Mouse (Mus musculus): ENCODE results near the gene C2cd3. TPM values are rescaled to one million over a fixed set of nuclear protein-coding genes. Genes with fewer than 3 reads are reported as not detected.
"Not testable (repeated sequence)": the region's sequence is repeated elsewhere in the genome, so short reads cannot be mapped to it uniquely, and the experiment has no call there.

C2cd3 gene
- polyA plus RNA-seq, 1 experiment = 18.0 TPM

GRCm38 (mm10) chr7:100472777-100473176, 100.7 kb downstream of the C2cd3 start, which contains the start of gene Ucp3:
TSS of gene Ucp3 (plus strand) at chr7:100472990.
- H3K4me1 ChIP-seq (ENCODE audit: control insufficient read depth, insufficient read depth, low read length) = peaks cover 4% of the 10 kb centered on the region; the same call in 1 of the 2 replicates
- TF ChIP-seq CTCF (IDR thresholded peaks at IDR 0.05; ENCODE audit: borderline replicate concordance, insufficient read depth, low read depth, low read length) (no peak), POLR2A (IDR thresholded peaks at IDR 0.05; ENCODE audit: borderline replicate concordance, insufficient read depth, low read length) (no peak)
- H3K27ac ChIP-seq (ENCODE audit: insufficient read depth, low read length) = no peak within 1 kb of the TSS
- no peak for DNase-seq
- no peak within 1 kb of the TSS for H3K4me3 ChIP-seq (replicated peaks; ENCODE audit: insufficient read depth, low read depth, low read length)
- 86% methylated on average over 6 of the region's 6 CpGs for WGBS
- H3K27me3 ChIP-seq (ENCODE audit: control insufficient read depth, insufficient read depth, low read length) = no peaks in the 10 kb centered on the region

DNA sequence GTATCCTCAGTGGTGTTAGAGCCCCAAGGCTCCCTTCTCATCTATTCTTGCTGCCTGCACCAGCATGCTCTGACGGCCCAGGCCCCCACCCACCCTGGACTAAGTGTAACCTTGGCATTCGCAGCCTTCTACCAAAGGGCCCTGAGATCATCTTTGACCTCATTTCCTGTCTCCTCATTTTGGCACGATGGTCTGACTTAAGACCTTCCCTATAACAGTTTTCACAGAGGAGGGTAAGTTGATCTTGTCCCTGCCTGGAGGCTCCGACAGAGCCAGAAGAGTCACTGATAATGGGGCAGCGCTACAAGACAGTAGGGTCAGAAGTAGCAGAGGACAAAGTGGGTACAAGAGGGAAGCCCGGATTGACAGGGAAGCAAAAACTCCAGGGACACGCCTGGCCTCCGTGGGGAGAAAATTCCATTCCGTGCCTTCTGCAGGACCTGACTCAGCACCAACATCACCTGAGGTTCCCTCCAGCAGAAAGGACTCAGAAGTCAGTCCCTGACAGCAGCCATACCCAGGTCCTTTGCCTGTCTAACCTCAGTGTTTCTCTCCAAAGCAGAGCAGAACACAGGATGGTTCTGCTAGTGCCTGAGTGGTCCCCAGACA, 101.9 kb downstream of the C2cd3 start:
- no peaks in the 10 kb centered on the region for H3K27me3 ChIP-seq (ENCODE audit: control insufficient read depth, insufficient read depth, low read length)
- TF ChIP-seq POLR2A (IDR thresholded peaks at IDR 0.05; ENCODE audit: borderline replicate concordance, insufficient read depth, low read length) (no peak), CTCF (IDR thresholded peaks at IDR 0.05; ENCODE audit: borderline replicate concordance, insufficient read depth, low read depth, low read length) (no peak)
- H3K4me3 ChIP-seq (replicated peaks; ENCODE audit: insufficient read depth, low read depth, low read length) = no peak overlapping the region
- no peak for DNase-seq
- peaks cover 5% of the 10 kb centered on the region for H3K4me1 ChIP-seq (ENCODE audit: control insufficient read depth, insufficient read depth, low read length)
- 91% methylated on average over 9 of the region's 9 CpGs for WGBS
- no peak overlapping the region for H3K27ac ChIP-seq (ENCODE audit: insufficient read depth, low read length)

GRCm38 (mm10) chr7:100474680-100475079, 102.6 kb downstream of the C2cd3 start:
- DNase-seq = no peak
- Histone ChIP-seq H3K27me3 (ENCODE audit: control insufficient read depth, insufficient read depth, low read length) (no peaks in the 10 kb centered on the region), H3K4me1 (ENCODE audit: control insufficient read depth, insufficient read depth, low read length) (peaks cover 11% of the 10 kb centered on the region), H3K27ac (ENCODE audit: insufficient read depth, low read length) (no peak overlapping the region), H3K4me3 (replicated peaks; ENCODE audit: insufficient read depth, low read depth, low read length) (no peak overlapping the region)
- TF ChIP-seq POLR2A (IDR thresholded peaks at IDR 0.05; ENCODE audit: borderline replicate concordance, insufficient read depth, low read length) = no peak
- no peak for TF ChIP-seq CTCF (IDR thresholded peaks at IDR 0.05; ENCODE audit: borderline replicate concordance, insufficient read depth, low read depth, low read length)
- 26% methylated on average over 1 of the region's 1 CpGs for WGBS

DNA sequence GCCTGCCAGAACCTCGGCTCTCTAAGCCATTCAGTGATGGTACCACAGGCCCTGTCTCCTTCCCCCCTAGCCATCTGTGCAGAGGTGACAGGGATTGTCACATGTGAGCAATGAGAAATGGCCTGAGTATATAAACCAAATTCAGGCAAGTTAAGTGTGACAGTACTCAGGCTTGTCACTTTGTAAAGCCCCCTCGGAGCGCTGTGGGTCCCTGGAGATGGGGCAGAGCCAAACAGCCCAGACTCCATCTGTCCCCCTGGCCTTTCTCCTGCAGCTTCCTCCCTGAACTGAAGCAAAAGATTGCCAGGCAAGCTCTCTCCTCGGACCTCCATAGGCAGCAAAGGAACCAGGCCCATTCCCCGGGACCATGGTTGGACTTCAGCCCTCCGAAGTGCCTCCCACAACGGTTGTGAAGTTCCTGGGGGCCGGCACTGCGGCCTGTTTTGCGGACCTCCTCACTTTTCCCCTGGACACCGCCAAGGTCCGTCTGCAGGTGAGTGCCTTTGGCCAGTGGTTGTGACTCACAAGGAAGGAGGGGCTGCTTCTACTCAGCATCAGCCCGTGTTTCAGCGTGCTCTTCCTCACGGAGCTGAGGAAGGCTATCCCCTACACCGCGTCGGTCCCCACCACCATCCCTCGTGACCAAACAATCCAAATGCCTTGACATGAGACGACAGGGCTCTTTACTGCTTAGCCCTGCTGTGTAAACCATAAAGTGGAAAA, 107.2 kb downstream of the C2cd3 start:
- Histone ChIP-seq H3K4me3 (replicated peaks; ENCODE audit: insufficient read depth, low read depth, low read length) (no peak overlapping the region), H3K4me1 (ENCODE audit: control insufficient read depth, insufficient read depth, low read length) (peaks cover 11% of the 10 kb centered on the region), H3K27ac (ENCODE audit: insufficient read depth, low read length) (no peak overlapping the region), H3K27me3 (ENCODE audit: control insufficient read depth, insufficient read depth, low read length) (no peaks in the 10 kb centered on the region)
- TF ChIP-seq CTCF (IDR thresholded peaks at IDR 0.05; ENCODE audit: borderline replicate concordance, insufficient read depth, low read depth, low read length) = no peak
- TF ChIP-seq POLR2A (IDR thresholded peaks at IDR 0.05; ENCODE audit: borderline replicate concordance, insufficient read depth, low read length) = no peak
- no peak for DNase-seq
- 25% methylated on average over 20 of the region's 20 CpGs for WGBS

DNA sequence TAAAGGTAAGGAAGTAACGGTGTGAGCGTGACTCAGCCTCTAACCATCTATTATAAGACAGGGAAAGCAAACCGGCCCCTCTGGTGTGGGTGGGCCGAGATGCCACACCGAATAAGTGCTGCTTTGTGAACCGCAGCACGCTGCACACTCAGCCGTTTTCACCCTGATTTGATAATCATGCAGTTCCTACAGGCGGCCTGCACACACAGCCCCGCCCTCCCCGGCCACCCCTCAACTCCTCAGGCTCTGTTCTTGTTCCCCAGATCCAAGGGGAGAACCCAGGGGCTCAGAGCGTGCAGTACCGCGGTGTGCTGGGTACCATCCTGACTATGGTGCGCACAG, 107.8 kb downstream of the C2cd3 start:
- Histone ChIP-seq H3K27ac (ENCODE audit: insufficient read depth, low read length) (no peak overlapping the region), H3K4me3 (replicated peaks; ENCODE audit: insufficient read depth, low read depth, low read length) (no peak overlapping the region), H3K27me3 (ENCODE audit: control insufficient read depth, insufficient read depth, low read length) (no peaks in the 10 kb centered on the region), H3K4me1 (ENCODE audit: control insufficient read depth, insufficient read depth, low read length) (peaks cover 9% of the 10 kb centered on the region)
- 38% methylated on average over 15 of the region's 15 CpGs for WGBS
- TF ChIP-seq POLR2A (IDR thresholded peaks at IDR 0.05; ENCODE audit: borderline replicate concordance, insufficient read depth, low read length) (no peak), CTCF (IDR thresholded peaks at IDR 0.05; ENCODE audit: borderline replicate concordance, insufficient read depth, low read depth, low read length) (no peak)
- DNase-seq = no peak

DNA sequence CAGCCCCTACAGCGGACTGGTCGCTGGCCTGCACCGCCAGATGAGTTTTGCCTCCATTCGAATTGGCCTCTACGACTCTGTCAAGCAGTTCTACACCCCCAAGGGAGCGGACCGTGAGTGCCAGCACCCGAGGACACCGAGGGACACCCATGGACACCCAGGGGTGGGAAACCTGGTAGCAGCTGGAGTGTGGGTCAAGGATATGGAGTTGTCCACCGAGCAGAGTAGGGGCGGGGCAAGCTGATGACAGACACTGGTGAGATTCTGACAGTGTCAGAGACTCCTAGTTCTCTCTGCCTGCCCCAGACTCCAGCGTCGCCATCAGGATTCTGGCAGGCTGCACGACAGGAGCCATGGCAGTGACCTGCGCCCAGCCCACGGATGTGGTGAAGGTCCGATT, 108.1 kb downstream of the C2cd3 start:
- DNase-seq = no peak

GRCm38 (mm10) chr7:100482046-100482445, 110.0 kb downstream of the C2cd3 start:
- H3K4me1 ChIP-seq (ENCODE audit: control insufficient read depth, insufficient read depth, low read length); H3K27me3 ChIP-seq (ENCODE audit: control insufficient read depth, insufficient read depth, low read length); H3K4me3 ChIP-seq (replicated peaks; ENCODE audit: insufficient read depth, low read depth, low read length); DNase-seq; H3K27ac ChIP-seq (ENCODE audit: insufficient read depth, low read length): not testable (repeated sequence)
- WGBS = 100% methylated on average over 2 of the region's 2 CpGs

More for the DNA sequence above, 108.1 kb downstream of the C2cd3 start:
- H3K4me1 ChIP-seq (ENCODE audit: control insufficient read depth, insufficient read depth, low read length) = peaks cover 7% of the 10 kb centered on the region; the same call in 1 of the 2 replicates
- TF ChIP-seq CTCF (IDR thresholded peaks at IDR 0.05; ENCODE audit: borderline replicate concordance, insufficient read depth, low read depth, low read length) (no peak), POLR2A (IDR thresholded peaks at IDR 0.05; ENCODE audit: borderline replicate concordance, insufficient read depth, low read length) (no peak)
- H3K4me3 ChIP-seq (replicated peaks; ENCODE audit: insufficient read depth, low read depth, low read length) = no peak overlapping the region
- no peaks in the 10 kb centered on the region for H3K27me3 ChIP-seq (ENCODE audit: control insufficient read depth, insufficient read depth, low read length)
- H3K27ac ChIP-seq (ENCODE audit: insufficient read depth, low read length) = no peak overlapping the region
- 67% methylated on average over 17 of the region's 17 CpGs for WGBS

- DNase-seq = no peak
- no peak for TF ChIP-seq POLR2A (IDR thresholded peaks at IDR 0.05; ENCODE audit: borderline replicate concordance, insufficient read depth, low read length)
- TF ChIP-seq CTCF (IDR thresholded peaks at IDR 0.05; ENCODE audit: borderline replicate concordance, insufficient read depth, low read depth, low read length) = no peak
These were observed 112.5 kb downstream of the C2cd3 start for GRCm38 (mm10) chr7:100484493-100484892.

More at GRCm38 (mm10) chr7:100484493-100484892, 112.5 kb downstream of the C2cd3 start:
- whole genome bisulfite sequencing = 79% methylated on average over 5 of the region's 5 CpGs
- peaks cover 1% of the 10 kb centered on the region; the same call in 1 of the 2 replicates for H3K4me1 ChIP-seq (ENCODE audit: control insufficient read depth, insufficient read depth, low read length)
- H3K4me3 ChIP-seq (replicated peaks; ENCODE audit: insufficient read depth, low read depth, low read length) = no peak overlapping the region
- no peak overlapping the region for H3K27ac ChIP-seq (ENCODE audit: insufficient read depth, low read length)
- no peaks in the 10 kb centered on the region for H3K27me3 ChIP-seq (ENCODE audit: control insufficient read depth, insufficient read depth, low read length)
